Mouse (Mus musculus): Measurements from ENCODE around the gene Gm37240.

DNA sequence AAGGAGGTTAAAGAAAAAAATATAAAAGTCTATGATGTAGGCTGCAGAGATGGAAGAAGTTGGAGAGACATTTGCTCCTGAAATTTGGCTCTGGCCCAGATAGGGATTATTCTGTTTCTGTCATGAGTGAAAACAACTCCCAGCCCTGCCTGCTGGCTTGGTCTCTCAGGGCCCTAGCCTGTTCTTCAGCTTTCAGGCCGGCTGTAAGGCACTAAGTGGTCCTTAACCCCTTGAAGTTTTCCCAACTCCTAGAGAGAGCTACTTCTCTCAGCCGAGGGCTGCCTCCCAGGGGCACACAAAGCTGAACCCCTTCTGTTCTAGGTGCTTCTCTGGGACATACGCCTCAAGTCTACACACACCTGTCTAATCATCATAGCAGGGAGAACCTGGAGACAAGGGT lies 1414.8 kb downstream of the Gm37240 start:
- TF ChIP-seq POLR2A (IDR thresholded peaks at IDR 0.05; ENCODE audit: low read depth, low read length) (no peak), CTCF (IDR thresholded peaks at IDR 0.05; ENCODE audit: borderline replicate concordance, insufficient read depth, low read length) (no peak)
